Mouse (Mus musculus) activated CD4-positive, CD25-positive, alpha-beta regulatory T cell, adult 9 weeks (primary cell): ENCODE data around the gene Bach1. TPM values are rescaled to one million over a fixed set of nuclear protein-coding genes. Genes with fewer than 3 reads are reported as not detected.

Experiments
- polyA plus RNA-seq: library from polyadenylated mRNA; unstranded; fragments of 100-300 nt; shearing (Covaris generic); gene quantifications from one replicate; pipeline ENCODE4 v1.2.1, GENCODE M21; 2017

The Bach1 gene
- 5.7 TPM for polyA plus RNA-seq

DNA sequence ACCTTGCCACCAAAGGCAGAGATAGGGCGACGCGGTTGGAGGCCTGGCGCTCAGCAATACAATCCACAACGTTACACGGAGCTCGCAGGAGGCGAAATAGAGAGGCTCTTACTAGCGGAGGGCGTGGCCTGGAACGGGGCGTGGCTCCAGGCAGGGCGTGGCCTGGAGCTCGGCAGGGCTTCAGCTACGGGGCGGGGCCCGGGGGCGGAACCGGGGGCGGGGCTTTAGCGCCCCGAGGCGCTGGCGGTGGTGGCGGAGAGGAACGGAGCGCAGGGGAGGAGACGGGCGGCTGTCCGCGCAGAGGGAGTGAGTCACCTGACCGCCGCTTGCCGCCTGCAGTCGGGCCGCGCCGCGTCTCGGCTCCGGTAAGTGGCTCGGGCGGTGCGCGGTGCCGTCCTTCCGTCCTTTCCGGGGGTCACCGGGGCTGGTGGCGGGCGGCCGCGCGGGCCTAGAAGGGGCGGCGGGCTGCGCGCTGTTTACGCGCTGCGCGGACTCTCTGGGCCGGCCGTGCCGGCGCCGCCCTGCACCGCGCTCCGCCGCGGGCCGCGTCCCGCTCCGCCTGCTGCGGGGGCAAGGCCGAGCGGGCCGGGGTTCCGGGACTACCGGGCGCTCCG, at the start of gene Bach1:
Bach1 (plus strand) TSS at position 254 of the 614 bp plus-strand sequence.

Other genes starting within 250 kb of the Bach1 start
- 76.7 TPM for gene Usp16, start 244.2 kb upstream of the Bach1 start, polyA plus RNA-seq
- 473 TPM for gene Cct8, start 203.1 kb upstream of the Bach1 start, polyA plus RNA-seq
- gene Map3k7cl, start 145.6 kb upstream of the Bach1 start, polyA plus RNA-seq, result not detected